Mouse (Mus musculus) bone marrow, adult 2 months (tissue): Measurements from ENCODE around the gene Surf1. TPM values are rescaled to one million over a fixed set of nuclear protein-coding genes. Genes with fewer than 3 reads are reported as not detected.

Source experiments
- H3K27ac ChIP-seq: fragments of 200-500 bp; 2 replicates; pipeline ENCODE4 v1.5.1; 2012; ENCODE audit warnings: low read depth, mild to moderate bottlenecking, control low read depth, inconsistent platforms, low read length; ENCODE audit not compliant: control insufficient read depth, poor library complexity, insufficient read depth
- H3K4me1 ChIP-seq: fragments of 200-500 bp; 2 replicates; pipeline ENCODE4 v1.6.1; 2011; ENCODE audit warnings: low read length; ENCODE audit not compliant: control insufficient read depth, insufficient read depth
- H3K4me3 ChIP-seq: fragments of 200-500 bp; replicated peaks from 2 replicates; pipeline ENCODE3; 2011; ENCODE audit warnings: mild to moderate bottlenecking, low read depth, low read length, control low read depth; ENCODE audit not compliant: control insufficient read depth
- CTCF ChIP-seq: fragments of 200-500 bp; IDR thresholded peaks from 2 replicates; pipeline ENCODE4 v1.5.1; 2011; ENCODE audit warnings: low read length, control low read depth; ENCODE audit not compliant: control insufficient read depth, insufficient read depth
- POLR2A ChIP-seq: fragments of 200-500 bp; IDR thresholded peaks from 2 replicates; pipeline ENCODE4 v1.6.1; 2011; ENCODE audit warnings: low read depth, mild to moderate bottlenecking, control low read depth, low read length, borderline replicate concordance; ENCODE audit not compliant: control insufficient read depth
- WGBS: fragments of 180-500 bp; shearing (Covaris S2); methylation state at CpG from one replicate; pipeline ENCODE4 v1.1.7; 2018; 5-methylcytosine and 5-hydroxymethylcytosine counted together
- polyA plus RNA-seq: library from polyadenylated mRNA; stranded (reverse); fragments of >200 nt; gene quantifications from 2 replicates; pipeline ENCODE4 v1.2.4, GENCODE M21; 2011; ENCODE audit warnings: low replicate concordance; ENCODE audit not compliant: missing spikeins, insufficient read depth, insufficient read length

Gene Surf1
- polyA plus RNA-seq, 1 experiment: 58.4 TPM

DNA sequence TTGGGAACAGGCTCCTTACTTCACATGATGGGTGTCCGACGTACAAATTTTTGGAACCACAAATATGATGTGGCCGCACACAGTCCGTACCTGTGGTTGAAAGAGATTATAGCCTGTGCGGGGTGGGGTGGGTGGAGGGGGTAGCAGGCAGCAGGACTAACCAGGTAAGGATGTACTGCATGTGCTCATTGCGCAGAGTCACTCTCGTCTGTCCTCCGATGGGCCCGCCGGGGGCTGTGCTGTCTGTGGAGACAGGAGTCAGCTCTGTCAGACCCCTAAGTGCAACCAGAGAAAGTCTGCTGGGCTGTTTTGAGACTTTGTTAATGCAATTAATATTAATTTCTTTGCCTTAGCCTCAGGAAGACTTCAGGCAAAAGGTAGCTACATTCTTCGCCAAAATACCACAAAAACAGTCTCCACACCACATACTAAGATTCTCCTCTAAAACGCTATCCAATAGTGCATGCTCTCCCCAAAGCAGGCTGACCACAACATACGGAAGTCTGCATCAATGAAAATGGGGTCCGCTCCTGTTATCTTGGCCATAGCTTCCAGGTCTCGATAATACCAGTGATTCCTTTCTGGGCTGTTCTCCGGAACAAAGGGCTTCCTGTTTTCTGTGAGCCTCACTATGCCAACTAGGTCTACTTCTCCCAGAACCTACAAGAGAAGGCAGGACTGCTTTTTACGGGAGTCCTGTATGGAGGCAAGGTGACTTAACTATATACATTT, 2.7 kb downstream of the Surf1 start:
- Histone ChIP-seq H3K27ac (no peak overlapping the region), H3K4me3 (no peak overlapping the region), H3K4me1 (peaks cover 6% of the 10 kb centered on the region; the same call in 1 of the 2 replicates)
- no peak for TF ChIP-seq POLR2A
- TF ChIP-seq CTCF: no peak
- WGBS: 78% methylated on average over 17 of the region's 17 CpGs

DNA sequence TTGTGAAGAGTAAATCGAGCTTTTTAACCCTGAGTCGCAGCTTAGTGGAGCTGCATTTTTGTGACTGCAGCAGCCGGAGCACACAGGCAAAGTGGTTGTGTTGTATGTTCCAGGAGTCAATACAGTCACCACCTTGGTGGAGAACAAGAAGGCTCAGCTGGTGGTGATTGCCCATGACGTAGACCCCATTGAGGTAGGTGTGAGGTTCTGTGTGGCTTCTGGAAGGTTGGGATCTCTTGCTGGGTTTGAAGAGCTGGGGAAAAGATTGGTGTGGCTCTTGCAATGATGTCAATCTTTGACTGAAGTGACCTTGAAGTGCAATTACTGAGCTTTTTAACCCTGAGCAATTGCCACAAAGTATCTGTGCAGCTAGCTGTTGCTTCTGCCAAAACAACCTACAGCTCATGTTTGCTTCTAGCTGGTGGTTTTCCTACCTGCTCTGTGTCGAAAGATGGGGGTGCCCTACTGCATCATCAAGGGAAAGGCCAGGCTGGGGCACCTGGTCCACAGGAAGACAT, 4.0 kb downstream of the Surf1 start:
- WGBS: 67% methylated on average over 5 of the region's 5 CpGs
- TF ChIP-seq CTCF (no peak), POLR2A (no peak)
- Histone ChIP-seq H3K4me3 (peak overlapping the region; percentile 31), H3K27ac (no peak overlapping the region), H3K4me1 (peaks cover 6% of the 10 kb centered on the region; the same call in 1 of the 2 replicates)

DNA sequence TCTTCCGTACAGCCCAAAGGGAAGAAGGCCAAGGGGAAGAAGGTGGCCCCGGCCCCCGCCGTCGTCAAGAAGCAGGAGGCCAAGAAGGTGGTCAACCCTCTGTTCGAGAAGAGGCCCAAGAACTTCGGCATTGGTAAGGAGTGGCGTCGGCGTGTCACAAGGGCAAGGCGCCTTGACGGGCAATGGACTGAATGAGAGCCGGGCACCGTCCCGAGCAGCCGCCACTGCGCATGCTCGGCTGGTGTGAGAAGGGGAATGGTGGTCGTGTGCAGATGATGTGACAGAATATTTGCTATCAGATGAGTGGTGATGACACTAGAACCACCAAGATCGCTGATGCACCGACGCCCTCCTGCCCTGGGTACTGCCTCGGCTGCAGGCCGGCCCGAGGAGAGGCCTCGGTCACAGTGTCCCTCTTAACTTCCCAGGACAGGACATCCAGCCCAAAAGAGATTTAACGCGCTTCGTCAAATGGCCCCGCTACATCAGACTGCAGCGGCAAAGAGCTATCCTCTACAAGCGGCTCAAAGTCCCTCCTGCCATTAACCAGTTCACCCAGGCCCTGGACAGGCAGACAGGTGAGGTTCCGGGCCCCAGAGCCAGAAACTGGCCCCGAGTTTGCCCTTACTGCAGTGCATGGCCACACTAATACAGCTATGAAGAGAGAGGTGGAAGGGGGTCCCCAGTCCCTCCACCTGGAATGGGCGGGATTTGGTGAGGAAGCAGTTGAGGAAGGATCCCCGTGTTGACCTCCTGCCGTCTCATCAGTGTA, 5.2 kb downstream of the Surf1 start:
- WGBS: under 1% methylated on average over 37 of the region's 37 CpGs
- TF ChIP-seq CTCF (no peak), POLR2A (no peak)
- peak overlapping the region; percentile 84 for H3K27ac ChIP-seq
- H3K4me3 ChIP-seq: peak overlapping the region; percentile 100
- peaks cover 3% of the 10 kb centered on the region; the same call in 1 of the 2 replicates for H3K4me1 ChIP-seq

DNA sequence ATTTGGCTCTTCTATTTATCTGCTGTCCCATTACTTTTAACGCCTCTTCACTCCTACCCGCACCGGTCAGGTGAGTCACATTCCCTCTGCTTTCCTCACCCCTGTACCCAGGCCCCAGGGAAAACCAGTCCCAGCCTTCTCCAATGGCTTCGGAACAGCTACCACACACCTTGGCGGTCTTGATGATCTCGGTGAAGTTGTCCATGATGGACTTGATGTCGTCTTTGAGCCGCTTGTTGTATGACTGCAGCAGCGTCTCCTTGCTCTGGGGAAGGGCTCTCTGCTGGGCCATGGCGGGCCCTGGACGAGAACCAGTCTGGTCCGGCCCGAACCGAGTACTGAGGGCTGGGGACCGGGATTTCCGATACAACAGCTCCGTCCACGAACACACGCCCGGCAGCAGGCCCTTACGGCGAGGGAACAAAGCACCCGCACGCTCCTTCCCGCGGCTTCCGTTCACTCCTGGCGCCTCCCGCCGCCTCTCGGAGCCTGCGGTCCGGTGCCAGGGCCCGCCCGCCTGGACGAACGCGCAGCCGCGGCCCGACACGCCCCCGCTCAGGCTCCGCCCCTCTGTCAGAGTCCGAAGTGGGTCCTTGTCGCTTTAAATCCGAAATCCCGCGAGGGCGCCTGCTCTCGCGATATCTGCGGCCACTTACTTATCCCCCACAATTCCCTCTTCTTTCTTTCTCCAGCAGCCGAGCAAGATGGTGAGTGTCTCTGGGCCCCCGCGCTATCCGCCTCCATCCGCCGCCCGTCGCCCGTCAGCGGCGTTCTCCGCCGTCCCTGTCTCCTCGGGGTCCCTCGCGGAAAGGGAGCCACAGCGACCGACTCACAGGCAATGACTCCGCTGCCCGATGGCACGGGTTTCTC, 6.0 kb downstream of the Surf1 start, which contains the start of the genes Med22 and Rpl7a:
Gene Med22, minus strand, starts transcription at position 554 of the 870 bp plus-strand sequence.
Gene Rpl7a, plus strand, starts transcription at position 641 of the 870 bp plus-strand sequence.
- H3K27ac ChIP-seq: peak within 1 kb of the TSS; percentile 84
- H3K4me3 ChIP-seq: peak within 1 kb of the TSS; percentile 100
- WGBS: under 1% methylated on average over 73 of the region's 74 CpGs
- no peak for TF ChIP-seq CTCF
- peak; percentile 73; the same call in 1 of the 2 replicates for TF ChIP-seq POLR2A
- H3K4me1 ChIP-seq: peaks cover 3% of the 10 kb centered on the region; the same call in 1 of the 2 replicates

DNA sequence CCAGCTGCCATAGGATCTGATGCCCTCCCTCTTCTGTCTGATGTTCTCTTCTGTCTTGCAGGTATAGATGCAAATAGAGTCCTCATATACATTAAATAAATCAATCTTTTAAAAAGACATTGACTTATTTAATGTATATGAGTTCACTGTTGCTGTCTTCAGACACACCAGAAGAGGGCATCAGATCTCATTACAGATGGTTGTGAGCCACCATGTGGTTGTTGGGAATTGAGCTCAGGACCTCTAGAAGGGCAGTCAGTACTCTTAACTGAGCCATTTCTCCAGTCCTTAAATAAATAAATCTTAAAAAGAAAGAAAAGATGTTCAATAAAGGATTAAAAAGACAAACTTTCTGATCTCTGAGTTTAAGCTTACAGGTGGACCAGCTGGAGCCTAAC, 6.9 kb downstream of the Surf1 start:
- Histone ChIP-seq H3K27ac (no peak overlapping the region), H3K4me3 (peak overlapping the region; percentile 78), H3K4me1 (peaks cover 3% of the 10 kb centered on the region; the same call in 1 of the 2 replicates)
- TF ChIP-seq POLR2A (no peak), CTCF (no peak)

DNA sequence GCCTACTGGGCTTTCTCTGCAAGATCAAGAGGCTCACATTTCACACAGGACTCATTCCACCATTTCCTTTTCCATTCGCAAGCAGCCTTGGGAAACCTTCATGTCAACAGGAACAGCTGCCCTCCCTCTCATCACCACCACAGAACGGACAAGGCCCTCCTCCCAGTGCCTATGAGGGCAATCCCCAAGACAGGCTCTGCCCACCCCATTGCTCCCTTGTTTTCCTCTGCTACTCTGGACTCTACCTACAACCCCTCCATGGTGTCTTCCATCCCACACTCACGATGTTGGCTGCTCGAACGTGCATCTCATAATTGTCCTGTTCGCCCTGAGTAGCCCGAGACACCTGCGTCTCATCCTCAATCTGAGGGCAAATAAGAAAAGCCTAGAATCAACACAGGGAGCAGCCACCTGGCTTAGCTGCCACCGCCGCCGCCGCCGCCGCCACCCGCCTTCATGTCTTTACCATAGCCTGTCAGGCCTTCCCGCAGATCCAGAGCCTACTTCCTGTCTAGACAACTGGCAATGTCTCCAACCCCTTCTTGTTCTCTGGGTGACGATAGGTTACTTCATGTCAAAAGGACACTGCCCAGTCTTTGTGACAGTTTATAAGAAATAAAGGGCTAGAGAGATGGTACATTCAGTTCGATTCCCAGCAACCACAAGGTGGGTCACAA, 7.5 kb downstream of the Surf1 start:
- 64% methylated on average over 18 of the region's 18 CpGs for WGBS
- Histone ChIP-seq H3K4me3 (peak overlapping the region; percentile 11), H3K27ac (no peak overlapping the region), H3K4me1 (peaks cover 3% of the 10 kb centered on the region; the same call in 1 of the 2 replicates)
- no peak for TF ChIP-seq CTCF
- TF ChIP-seq POLR2A: no peak

DNA sequence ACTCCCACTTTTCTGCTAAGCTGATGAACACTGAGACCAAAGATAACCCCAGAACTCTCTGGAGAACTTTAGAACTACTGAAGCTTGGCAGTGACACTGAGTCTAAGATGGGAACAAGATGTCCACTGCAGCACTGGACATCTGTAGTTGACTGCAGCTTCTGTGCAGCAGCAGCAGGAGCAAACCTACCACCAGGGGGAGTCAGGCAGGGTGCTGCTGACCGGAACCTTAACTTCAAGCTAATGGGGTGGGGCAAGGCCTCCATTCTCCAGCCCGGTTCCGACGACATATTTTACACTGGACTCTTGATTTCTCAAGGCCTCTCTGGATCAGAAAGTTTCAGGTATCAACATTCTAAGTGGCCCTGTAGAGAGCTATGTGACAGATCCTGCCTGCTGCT, 9.2 kb downstream of the Surf1 start:
- no peak overlapping the region for H3K4me3 ChIP-seq
- peaks cover 5% of the 10 kb centered on the region; the same call in 1 of the 2 replicates for H3K4me1 ChIP-seq
- peak; percentile 92 for TF ChIP-seq CTCF
- TF ChIP-seq POLR2A: no peak
- no peak overlapping the region for H3K27ac ChIP-seq
- WGBS: 39% methylated on average over 4 of the region's 4 CpGs
